Mouse (Mus musculus): Measurements from ENCODE around the gene Pym1. TPM values are rescaled to one million over a fixed set of nuclear protein-coding genes. Genes with fewer than 3 reads are reported as not detected.

Gene Pym1
- polyA plus RNA-seq, 1 experiment from 2014 or later: 37.8 TPM

GRCm38 (mm10) chr10:128803361-128803760 is 55.7 kb downstream of the Pym1 start:
- CTCF ChIA-PET: interaction anchor here (1.0 to 1.6 kb wide), 2 partner anchors 19 to 30 kb away, joined by 3 to 4 read pairs; no protein-coding TSS in a partner anchor

GRCm38 (mm10) chr10:128803771-128804270 is 56.1 kb downstream of the Pym1 start, which contains the start of gene Dnajc14:
Dnajc14 (plus strand) TSS chr10:128804062.
- POLR2A ChIA-PET: interaction anchor here (0.9 to 1.7 kb wide), 2 partner anchors 17 to 54 kb away, joined by 3 to 5 read pairs; no protein-coding TSS in a partner anchor
- DNase-seq (ENCODE audit: low read depth, low spot score) (no peak), ATAC-seq (peak; percentile 37)
- CTCF ChIA-PET: interaction anchor here (1.0 to 1.6 kb wide), 2 partner anchors 19 to 30 kb away, joined by 3 to 4 read pairs; no protein-coding TSS in a partner anchor
- in situ Hi-C loops (cut with MboI; ENCODE audit: low pct_unique_long_range_greater_than_20kb): no loop called here
- TF ChIP-seq CTCF (IDR thresholded peaks at IDR 0.05): no peak
- no peaks in the 10 kb centered on the region for H3K27me3 ChIP-seq

More at GRCm38 (mm10) chr10:128803361-128803760, 55.7 kb downstream of the Pym1 start:
- ATAC-seq (no peak), DNase-seq (ENCODE audit: low read depth, low spot score) (no peak)
- in situ Hi-C loops (cut with MboI; ENCODE audit: low pct_unique_long_range_greater_than_20kb): no loop called here
- no peaks in the 10 kb centered on the region for H3K27me3 ChIP-seq
- TF ChIP-seq CTCF (IDR thresholded peaks at IDR 0.05): no peak
- POLR2A ChIA-PET: interaction anchor here (0.9 to 1.7 kb wide), 3 partner anchors 9 to 53 kb away, joined by 3 to 5 read pairs (median 3); no protein-coding TSS in a partner anchor

- no peak for TF ChIP-seq CTCF (IDR thresholded peaks at IDR 0.05)
- in situ Hi-C loops (cut with MboI; ENCODE audit: low pct_unique_long_range_greater_than_20kb): no loop called here
- no peaks in the 10 kb centered on the region for H3K27me3 ChIP-seq
- peak; percentile 56 for DNase-seq (ENCODE audit: low read depth, low spot score)
- peak; percentile 51 for ATAC-seq
- POLR2A ChIA-PET: interaction anchor here (0.9 to 1.7 kb wide), 3 partner anchors 54 to 98 kb away, joined by 3 to 5 read pairs (median 3); no protein-coding TSS in a partner anchor
- CTCF ChIA-PET: interaction anchor here (1.1 to 1.6 kb wide), 3 partner anchors 15 to 61 kb away, joined by 3 read pairs; no protein-coding TSS in a partner anchor
These were observed 56.8 kb downstream of the Pym1 start, which contains the start of gene Tmem198b for GRCm38 (mm10) chr10:128804271-128805091. Tmem198b (minus strand) TSS chr10:128804370.

GRCm38 (mm10) chr10:128805092-128806000 is 57.7 kb downstream of the Pym1 start:
- no peak for TF ChIP-seq CTCF (IDR thresholded peaks at IDR 0.05)

GRCm38 (mm10) chr10:128806086-128806485 is 58.4 kb downstream of the Pym1 start:
- no peak for DNase-seq (ENCODE audit: low read depth, low spot score)
- POLR2A ChIA-PET: interaction anchor here (0.8 to 1.2 kb wide), 2 partner anchors 85 to 96 kb away, joined by 3 read pairs; no protein-coding TSS in a partner anchor
- in situ Hi-C loops (cut with MboI; ENCODE audit: low pct_unique_long_range_greater_than_20kb): no loop called here

More at GRCm38 (mm10) chr10:128805092-128806000, 57.7 kb downstream of the Pym1 start:
- in situ Hi-C loops (cut with MboI; ENCODE audit: low pct_unique_long_range_greater_than_20kb): no loop called here
- ATAC-seq: peak; percentile 85
- POLR2A ChIA-PET: interaction anchor here (0.8 to 1.7 kb wide), 4 partner anchors 55 to 97 kb away, joined by 3 to 5 read pairs (median 3); no protein-coding TSS in a partner anchor
- DNase-seq (ENCODE audit: low read depth, low spot score): peak; percentile 64
- CTCF ChIA-PET: interaction anchor here (1.1 to 1.4 kb wide), 2 partner anchors 16 to 62 kb away, joined by 3 read pairs; no protein-coding TSS in a partner anchor
- H3K27me3 ChIP-seq: no peaks in the 10 kb centered on the region

GRCm38 (mm10) chr10:128807018-128807417 is 59.3 kb downstream of the Pym1 start:
- H3K27me3 ChIP-seq: no peaks in the 10 kb centered on the region
- ATAC-seq (no peak), DNase-seq (ENCODE audit: low read depth, low spot score) (no peak)
- ChIA-PET POLR2A (no interaction called here), CTCF (interaction anchor here (1.0 to 1.2 kb wide), 2 partner anchors 15 to 41 kb away, joined by 3 read pairs; no protein-coding TSS in a partner anchor)
- no peak for TF ChIP-seq CTCF (IDR thresholded peaks at IDR 0.05)
- in situ Hi-C loops (cut with MboI; ENCODE audit: low pct_unique_long_range_greater_than_20kb): no loop called here

More at GRCm38 (mm10) chr10:128806086-128806485, 58.4 kb downstream of the Pym1 start:
- TF ChIP-seq CTCF (IDR thresholded peaks at IDR 0.05): no peak
- H3K27me3 ChIP-seq: no peaks in the 10 kb centered on the region
- CTCF ChIA-PET: no interaction called here
- ATAC-seq: no peak

Other genes starting within 250 kb of the Pym1 start
- 54.1 TPM for gene Myl6b, start 249.2 kb upstream of the Pym1 start, polyA plus RNA-seq (2021)
- gene Esyt1, start 222.0 kb upstream of the Pym1 start, polyA plus RNA-seq (2021): 75.8 TPM
- gene Zc3h10, start 200.1 kb upstream of the Pym1 start, polyA plus RNA-seq (2021): 16.8 TPM
- 1,532 TPM for gene Rpl41, start 198.6 kb upstream of the Pym1 start, polyA plus RNA-seq (2021)
- gene Pa2g4, start 181.9 kb upstream of the Pym1 start, polyA plus RNA-seq (2021): 117 TPM
- gene Erbb3, start 158.2 kb upstream of the Pym1 start, polyA plus RNA-seq (2021): 1.2 TPM
- 259 TPM for gene Rps26, start 121.1 kb upstream of the Pym1 start, polyA plus RNA-seq (2021)
- 0.10 TPM for gene Ikzf4, start 101.9 kb upstream of the Pym1 start, polyA plus RNA-seq (2021)
- gene Suox, start 73.8 kb upstream of the Pym1 start, polyA plus RNA-seq (2021): 15.2 TPM
- gene Rab5b, start 51.6 kb upstream of the Pym1 start, polyA plus RNA-seq (2021): 93.3 TPM
- gene Pmel, start 43.7 kb upstream of the Pym1 start, polyA plus RNA-seq (2021): 1.1 TPM
- gene Cdk2, start 42.9 kb upstream of the Pym1 start, polyA plus RNA-seq (2021): 30.2 TPM
- gene Dgka, start 3.0 kb upstream of the Pym1 start, polyA plus RNA-seq (2021): 9.9 TPM
- 18.6 TPM for gene Mmp19, start 43.0 kb downstream of the Pym1 start, polyA plus RNA-seq (2021)
- 81.8 TPM for gene Dnajc14, start 56.2 kb downstream of the Pym1 start, polyA plus RNA-seq (2021)
- gene Tmem198b, start 56.5 kb downstream of the Pym1 start, polyA plus RNA-seq (2021): 26.7 TPM
- gene Sarnp, start 69.4 kb downstream of the Pym1 start, polyA plus RNA-seq (2021): 105 TPM
- 56.5 TPM for gene Ormdl2, start 73.8 kb downstream of the Pym1 start, polyA plus RNA-seq (2021)
- gene Gdf11, start 143.8 kb downstream of the Pym1 start, polyA plus RNA-seq (2021): 62.3 TPM
- gene Cd63, start 153.1 kb downstream of the Pym1 start, polyA plus RNA-seq (2021): 2,035 TPM
- 10.8 TPM for gene Rdh5, start 175.0 kb downstream of the Pym1 start, polyA plus RNA-seq (2021)
- gene Bloc1s1, start 176.1 kb downstream of the Pym1 start, polyA plus RNA-seq (2021): 203 TPM
- 20.3 TPM for gene Itga7, start 185.9 kb downstream of the Pym1 start, polyA plus RNA-seq (2021)
- 6.1 TPM for gene Mettl7b, start 213.1 kb downstream of the Pym1 start, polyA plus RNA-seq (2021)
- gene Olfr9, start 241.5 kb downstream of the Pym1 start, polyA plus RNA-seq (2021): not detected

Measured in Patski (cell line).